Mouse (Mus musculus) layer of hippocampus, adult 18-20 months (tissue): ENCODE measurements around the gene Ywhae. TPM values are rescaled to one million over a fixed set of nuclear protein-coding genes. Genes with fewer than 3 reads are reported as not detected.

ENCODE experiments used
- DNase-seq, 2 experiments: peaks; one replicate each; pipeline ENCODE4 v3.0.0; 2022; ENCODE audit warnings: low spot score in 2 of 2
- total RNA-seq, 2 experiments: library from RNA; stranded (reverse); gene quantifications; 2 replicates each; pipeline ENCODE4 v1.2.3; 2021

Ywhae gene
- total RNA-seq, 2 experiments from 2014 or later: 1,181 to 1,213 TPM

DNA sequence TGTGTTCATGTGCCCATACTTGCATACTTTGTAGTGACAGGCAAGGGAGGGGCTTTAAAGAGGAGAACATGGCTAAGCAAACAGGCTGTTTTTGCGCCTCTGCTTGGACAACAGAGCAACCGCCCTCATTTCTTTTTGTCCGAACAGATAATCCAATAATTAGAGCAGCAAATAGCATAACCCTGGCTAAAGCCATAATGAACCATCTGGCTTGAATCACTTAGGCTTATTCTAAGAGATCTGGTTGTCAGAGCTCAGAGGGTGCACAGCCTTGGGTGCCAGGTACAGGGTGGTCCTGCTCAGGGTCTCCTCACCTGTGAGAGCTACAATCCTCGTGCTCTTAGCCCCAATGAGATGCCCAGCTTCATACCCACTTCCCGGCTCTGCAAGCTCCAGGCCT lies 60.7 kb downstream of the Ywhae start:
- no peak for DNase-seq

DNA sequence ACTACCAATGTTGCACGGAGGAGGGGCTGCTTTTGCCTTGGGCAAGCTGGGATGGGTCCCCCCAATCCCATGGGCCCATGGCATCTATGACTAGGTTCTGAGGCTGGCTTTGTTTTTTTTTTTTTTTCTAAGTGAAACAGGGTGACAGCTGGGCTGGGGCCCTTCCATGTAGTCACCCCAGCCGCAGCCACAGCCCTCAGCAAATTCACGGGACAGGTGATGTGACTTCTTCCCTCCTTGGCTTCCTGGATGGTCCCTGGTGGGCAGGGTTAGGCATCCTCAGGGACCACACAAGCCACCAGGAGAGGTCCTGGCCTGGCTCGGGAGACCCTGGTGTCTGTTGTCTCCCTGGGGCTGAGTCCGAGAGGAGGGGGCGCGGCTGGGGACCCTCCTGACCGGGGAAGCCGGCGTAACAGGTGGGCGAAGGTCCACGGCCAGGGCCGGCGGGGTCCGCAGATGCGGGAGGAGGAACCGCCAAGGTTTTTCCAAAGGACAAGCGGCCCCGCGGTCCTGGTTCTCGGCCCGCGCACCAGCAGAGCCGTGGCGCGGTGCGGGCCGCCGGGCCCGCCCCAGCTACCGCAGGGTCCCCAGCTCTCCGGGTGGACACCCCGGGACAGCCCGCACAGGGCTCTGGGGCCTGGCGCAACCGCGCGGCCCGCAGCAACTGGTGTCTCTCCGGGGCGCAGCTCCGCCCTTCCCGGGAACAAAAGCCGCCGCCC lies 62.1 kb downstream of the Ywhae start:
- no peak for DNase-seq

- DNase-seq: no peak
Measured at GRCm38 (mm10) chr11:75795321-75795636, 62.6 kb downstream of the Ywhae start.

DNA sequence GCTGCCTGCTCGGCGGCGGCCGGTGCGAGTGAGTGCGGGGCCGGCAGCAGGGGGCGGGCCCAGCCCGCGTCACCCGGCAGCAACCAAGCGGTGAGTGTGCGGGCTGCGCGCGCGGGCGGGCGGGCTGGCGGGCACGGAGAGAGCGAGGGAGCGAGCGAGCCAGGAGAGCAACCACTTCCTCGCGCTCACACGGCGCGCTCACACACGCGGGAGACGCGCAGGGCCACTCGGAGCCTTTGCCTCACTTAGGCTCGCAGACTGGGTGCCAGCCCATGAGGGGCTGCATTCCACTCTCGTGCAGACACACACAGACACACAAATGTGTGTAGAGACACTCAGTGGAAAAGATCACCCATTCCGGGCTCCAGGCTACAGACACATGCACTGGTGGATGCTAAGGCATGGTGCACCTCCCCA lies 63.4 kb downstream of the Ywhae start, which contains the start of gene Doc2b:
Gene Doc2b (minus strand): TSS at position 21 of the 417 bp plus-strand sequence.
- DNase-seq: peak; percentile 82 to 83

DNA sequence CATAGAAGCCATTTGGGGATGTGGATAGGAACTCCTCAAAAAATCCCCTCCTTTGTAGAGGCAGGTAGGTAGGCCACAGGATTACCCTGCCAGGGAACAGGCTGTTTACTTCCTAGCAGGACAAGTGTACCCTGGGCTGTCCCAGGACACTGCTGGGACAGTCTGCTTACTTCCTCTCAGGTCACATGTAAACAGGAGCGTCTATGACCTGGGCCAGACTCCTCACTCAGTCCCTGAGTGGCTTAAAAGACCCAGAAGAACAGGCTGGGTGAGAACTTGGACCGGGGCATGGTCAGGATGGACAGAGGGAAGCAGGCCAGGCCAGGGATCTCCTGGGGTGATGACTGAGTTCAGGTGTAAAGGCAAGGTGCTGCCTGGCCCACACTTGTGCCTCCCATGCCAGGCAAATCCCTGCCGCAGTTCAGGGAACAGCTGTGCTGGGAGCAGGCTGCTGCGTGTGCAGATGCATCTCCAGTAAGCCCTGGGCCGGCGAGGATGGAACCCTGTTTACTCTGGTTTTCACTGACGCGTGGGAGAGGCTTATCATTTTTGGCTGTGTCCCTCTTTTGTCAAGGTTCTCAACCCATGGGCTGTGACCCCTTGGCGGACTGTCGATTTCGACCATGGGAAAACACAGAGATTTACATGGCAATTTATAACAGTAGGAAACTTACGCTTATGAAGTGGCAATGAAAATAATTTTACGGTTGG lies 64.0 kb downstream of the Ywhae start:
- no peak for DNase-seq

GRCm38 (mm10) chr11:75801369-75801768 lies 68.7 kb downstream of the Ywhae start:
- no peak for DNase-seq

DNA sequence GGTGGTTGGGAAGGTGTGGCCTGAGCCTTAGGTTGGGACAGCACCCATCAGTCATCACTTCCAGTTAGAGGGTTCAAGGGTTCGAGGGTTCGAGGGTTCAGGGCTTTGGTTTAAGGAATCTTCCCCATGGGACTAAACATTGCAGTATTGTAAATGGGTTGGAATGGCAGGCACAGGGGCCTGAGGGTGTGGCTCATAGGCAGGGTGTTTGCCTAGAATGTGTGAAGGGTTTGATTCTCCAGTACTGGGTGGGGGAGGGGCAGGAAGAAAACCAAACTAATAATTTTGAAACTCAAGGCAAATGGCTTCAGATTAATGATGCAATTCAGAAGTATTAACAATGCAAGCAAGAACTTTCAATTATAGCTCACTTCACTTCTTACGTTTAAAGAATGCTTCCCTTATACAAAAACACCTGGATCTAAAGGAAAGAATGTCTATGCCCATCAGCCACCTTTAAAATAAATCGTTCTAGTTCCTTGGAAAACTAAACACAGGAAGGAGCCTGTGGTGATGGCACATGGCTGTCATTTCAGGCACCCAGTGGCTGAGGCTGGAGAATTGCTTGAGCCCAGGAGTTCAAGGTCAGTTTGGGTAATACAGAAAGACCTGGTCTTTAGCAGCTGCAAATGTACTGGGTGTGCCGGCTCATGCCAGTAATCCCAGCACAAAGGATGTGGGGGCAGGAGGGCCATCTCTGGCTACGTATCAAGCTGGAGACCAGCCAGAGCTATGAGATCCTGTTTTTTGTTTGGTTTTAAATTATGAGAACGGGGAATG lies 69.3 kb downstream of the Ywhae start:
- no peak for DNase-seq

GRCm38 (mm10) chr11:75807486-75807885 lies 74.8 kb downstream of the Ywhae start:
- no peak for DNase-seq

- DNase-seq: no peak
Measured at GRCm38 (mm10) chr11:75810526-75810925, 77.9 kb downstream of the Ywhae start.

DNA sequence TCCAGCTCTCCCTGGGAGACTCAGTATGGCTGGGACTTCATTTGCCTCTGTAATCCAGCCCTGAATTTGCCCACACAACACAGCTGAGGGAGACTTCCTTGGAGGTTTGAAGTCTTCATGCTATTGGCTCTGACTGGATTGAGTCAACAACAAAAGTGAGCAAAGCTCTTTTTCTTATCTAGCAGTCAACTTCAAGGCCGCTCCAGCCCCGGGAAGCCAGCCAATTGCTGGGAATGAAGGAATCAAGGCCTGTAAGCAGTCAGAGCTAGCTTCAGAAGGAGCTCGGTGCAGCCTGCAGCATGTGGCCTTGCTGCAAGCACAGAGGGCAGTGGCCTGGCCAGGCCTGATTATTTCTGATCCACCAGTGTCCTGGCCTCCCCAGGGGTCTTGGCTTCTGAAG lies 79.2 kb downstream of the Ywhae start:
- DNase-seq: peak in 1 of 2 experiments; percentile 46

GRCm38 (mm10) chr11:75813085-75813484 lies 80.4 kb downstream of the Ywhae start:
- no peak for DNase-seq

Other genes starting within 250 kb of the Ywhae start
- gene Prpf8, start 246.1 kb upstream of the Ywhae start, total RNA-seq: 100 to 1,000 TPM; 132 to 133 TPM
- gene Rilp, start 222.8 kb upstream of the Ywhae start, total RNA-seq: 1 to 10 TPM in 1 of 2 experiments, under 1 TPM in 1; 0.74 to 1.5 TPM
- gene Scarf1, start 219.3 kb upstream of the Ywhae start, total RNA-seq: 1 to 10 TPM; 1.0 to 1.1 TPM
- 10 to 100 TPM; 44.2 to 51.3 TPM for gene Slc43a2, start 201.2 kb upstream of the Ywhae start, total RNA-seq
- 100 to 1,000 TPM; 279 to 288 TPM for gene Pitpna, start 144.8 kb upstream of the Ywhae start, total RNA-seq
- 10 to 100 TPM; 40.2 to 45.2 TPM for gene Inpp5k, start 101.9 kb upstream of the Ywhae start, total RNA-seq
- 10 to 100 TPM; 12.9 to 14.1 TPM for gene Myo1c, start 82.4 kb upstream of the Ywhae start, total RNA-seq
- 100 to 1,000 TPM; 128 to 129 TPM for gene Crk, start 53.6 kb upstream of the Ywhae start, total RNA-seq
- 100 to 1,000 TPM; 105 to 115 TPM for gene Doc2b, start 63.2 kb downstream of the Ywhae start, total RNA-seq
- 1 to 10 TPM; 5.0 to 5.4 TPM for gene Rph3al, start 205.6 kb downstream of the Ywhae start, total RNA-seq